Mouse (Mus musculus) retina, postnatal 7 days (tissue): Measurements from ENCODE around the gene Atp9a.

ENCODE experiments used
- DNase-seq: peaks from one replicate; pipeline ENCODE4 v3.0.0-alpha.2; 2012; ENCODE audit warnings: low read depth, low spot score

Atp9a gene

GRCm38 (mm10) chr2:168682721-168683120 is 59.5 kb downstream of the Atp9a start:
- no peak for DNase-seq

GRCm38 (mm10) chr2:168681531-168681930 is 60.7 kb downstream of the Atp9a start:
- DNase-seq: no peak

DNA sequence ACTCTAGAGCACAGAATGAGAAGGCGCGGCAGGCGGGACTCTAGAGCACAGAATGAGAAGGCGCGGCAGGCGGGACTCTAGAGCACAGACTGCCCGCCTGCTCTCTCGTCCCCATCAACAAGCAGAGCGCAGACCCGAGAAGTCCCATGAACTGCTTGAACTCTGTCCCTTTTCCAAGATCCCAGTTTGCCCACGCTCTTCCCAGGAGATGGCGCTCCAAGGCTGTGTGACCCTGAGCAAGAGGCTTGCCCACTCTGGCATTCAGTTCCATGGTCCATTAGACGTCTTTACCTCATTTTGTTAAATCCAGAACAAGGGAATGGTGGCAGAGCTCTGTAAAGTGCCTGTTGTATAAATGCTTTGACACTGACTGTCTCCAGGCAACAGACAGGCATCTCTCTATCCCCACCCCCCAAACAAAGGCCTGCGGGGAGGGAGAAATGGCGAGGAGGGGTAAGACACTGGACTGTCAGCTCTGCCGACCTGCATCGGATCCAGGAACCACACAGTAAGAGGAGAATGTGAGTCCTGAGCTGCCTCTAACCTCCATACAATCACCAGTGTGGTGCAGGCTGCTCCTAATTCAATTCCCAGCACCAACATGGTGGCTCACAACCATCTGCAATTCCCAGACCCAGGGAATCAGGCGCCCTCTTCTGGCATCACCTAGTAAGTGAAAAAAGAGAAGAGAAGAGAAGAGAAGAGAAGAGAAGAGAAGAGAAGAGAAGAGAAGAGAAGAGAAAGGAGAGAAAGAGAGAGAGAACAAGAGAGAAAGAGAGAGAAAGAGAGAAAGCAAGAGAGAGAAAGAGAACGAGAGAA is 62.6 kb downstream of the Atp9a start:
- no peak for DNase-seq

- no peak for DNase-seq
These were observed 63.4 kb downstream of the Atp9a start for GRCm38 (mm10) chr2:168678662-168679294.

DNA sequence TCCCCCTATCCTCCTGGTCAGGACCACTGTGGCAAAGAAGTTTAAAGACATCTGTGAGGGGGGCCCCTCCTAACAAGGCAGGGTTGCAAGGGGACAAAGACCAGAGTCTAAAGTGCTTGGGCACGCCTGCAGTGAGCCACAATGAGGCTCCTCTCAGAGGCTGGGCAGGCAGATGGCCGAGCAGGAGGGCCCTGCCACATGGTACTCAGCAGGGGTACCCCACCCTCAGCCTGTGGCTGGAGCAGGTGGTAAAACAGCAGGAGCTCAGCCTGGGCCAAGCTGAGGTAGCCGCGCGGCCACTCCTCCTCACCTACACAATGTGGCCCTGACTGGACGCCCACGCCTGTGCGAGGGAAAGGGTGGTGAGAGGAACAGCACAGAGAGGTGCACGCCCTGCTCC is 64.6 kb downstream of the Atp9a start:
- DNase-seq: no peak

- no peak for DNase-seq
These were observed 70.5 kb downstream of the Atp9a start for GRCm38 (mm10) chr2:168671724-168672123.

GRCm38 (mm10) chr2:168670241-168670640 is 72.0 kb downstream of the Atp9a start:
- DNase-seq: no peak

- DNase-seq: no peak
These were observed 72.4 kb downstream of the Atp9a start for GRCm38 (mm10) chr2:168669762-168670161.

DNA sequence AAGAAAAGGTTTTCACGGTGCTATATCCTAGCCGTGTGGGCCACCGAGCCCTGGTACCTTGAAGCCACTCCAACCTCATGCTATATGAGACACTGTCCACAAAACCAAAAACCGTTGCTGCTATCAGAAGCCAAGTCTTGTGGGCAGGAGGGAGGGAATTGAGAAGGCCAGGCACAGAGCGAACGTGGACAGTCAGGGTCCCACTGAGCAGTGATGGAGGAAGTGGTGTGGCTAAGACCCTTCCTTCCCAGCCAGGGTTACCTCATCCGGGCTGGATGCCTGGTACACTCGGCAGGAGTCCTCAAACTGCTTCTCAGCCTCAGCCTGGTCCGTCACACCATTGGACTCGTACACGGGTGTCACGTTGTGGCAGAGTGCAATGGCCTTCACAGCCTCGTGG is 74.5 kb downstream of the Atp9a start:
- DNase-seq: no peak

GRCm38 (mm10) chr2:168665680-168666079 is 76.5 kb downstream of the Atp9a start:
- DNase-seq: no peak

DNA sequence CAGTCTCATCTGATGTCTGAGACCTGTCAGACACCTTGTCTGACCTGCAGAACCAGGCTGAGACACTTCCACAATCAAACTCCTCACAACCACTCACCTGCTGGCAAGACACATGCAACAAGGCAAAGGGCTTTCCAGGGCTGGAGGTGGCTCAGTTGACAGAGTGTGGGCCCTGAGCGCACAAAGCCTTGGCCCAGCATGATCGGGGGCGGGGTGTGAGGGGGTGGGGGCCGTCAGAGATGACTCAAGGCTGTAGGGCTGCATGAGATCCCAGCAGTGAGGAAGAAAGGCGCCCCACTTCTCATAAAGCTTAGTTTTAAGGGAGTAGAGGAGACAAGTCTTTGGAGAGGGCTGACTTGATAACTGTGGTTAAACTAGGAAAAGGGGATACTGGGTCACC is 78.5 kb downstream of the Atp9a start:
- DNase-seq: no peak

DNA sequence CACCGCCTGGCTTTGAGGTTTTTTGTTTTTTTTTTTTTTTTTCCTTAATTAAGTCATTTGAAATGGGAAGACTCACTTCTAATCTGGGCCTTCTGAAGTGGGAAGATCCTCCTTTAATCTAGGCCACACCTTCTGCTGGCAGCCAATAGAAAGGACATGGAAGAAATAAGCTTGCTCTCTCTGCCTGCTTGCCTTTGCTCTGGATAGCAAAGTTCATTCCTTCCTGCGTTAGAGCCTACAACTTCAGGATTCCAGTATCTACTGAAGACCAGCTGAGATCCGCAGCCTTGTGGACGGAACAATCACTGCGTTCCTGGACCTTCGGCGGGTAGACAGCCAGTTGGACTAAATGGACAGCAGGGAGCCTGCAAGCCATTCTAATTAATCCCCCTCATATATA is 79.0 kb downstream of the Atp9a start:
- DNase-seq: no peak

DNA sequence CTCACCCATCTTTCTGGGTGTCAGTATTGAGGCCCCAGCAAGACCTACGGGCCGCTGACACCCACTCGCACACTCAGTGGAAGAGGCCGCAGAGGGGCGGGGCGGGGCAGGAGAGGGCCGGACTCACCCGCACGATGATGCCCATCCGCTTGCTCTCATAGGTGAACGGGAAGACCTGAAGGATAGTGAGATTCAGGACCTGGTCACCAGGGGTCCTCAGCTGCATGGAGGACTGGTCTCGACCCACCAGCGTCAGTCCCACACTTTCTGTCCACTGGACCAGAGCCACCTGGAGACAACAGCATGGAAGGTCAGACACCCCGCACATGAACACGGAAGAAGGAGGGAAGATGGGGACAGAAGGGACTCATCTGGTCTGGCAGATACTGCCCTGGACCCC is 80.4 kb downstream of the Atp9a start:
- DNase-seq: no peak

GRCm38 (mm10) chr2:168660344-168660743 is 81.9 kb downstream of the Atp9a start:
- DNase-seq: no peak

DNA sequence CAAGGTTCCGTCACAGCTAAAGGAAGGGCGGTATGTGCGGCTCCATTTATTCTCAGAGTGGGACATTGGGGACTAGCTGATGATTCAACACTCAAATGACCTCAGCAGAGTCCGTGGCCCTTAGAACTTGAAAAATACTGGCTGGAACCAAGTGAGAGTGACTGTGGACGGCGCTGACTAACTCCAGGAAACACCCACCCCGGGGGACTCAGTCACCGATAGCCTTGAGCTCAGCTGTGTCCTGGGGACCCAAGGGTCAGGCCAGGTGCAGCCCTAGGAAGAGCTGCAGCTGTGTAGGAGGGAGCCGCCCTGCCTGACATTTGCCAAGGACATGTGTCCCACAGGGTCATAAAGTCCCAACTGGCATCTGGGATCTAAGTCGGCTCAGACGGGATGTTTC is 83.7 kb downstream of the Atp9a start:
- DNase-seq: no peak

DNA sequence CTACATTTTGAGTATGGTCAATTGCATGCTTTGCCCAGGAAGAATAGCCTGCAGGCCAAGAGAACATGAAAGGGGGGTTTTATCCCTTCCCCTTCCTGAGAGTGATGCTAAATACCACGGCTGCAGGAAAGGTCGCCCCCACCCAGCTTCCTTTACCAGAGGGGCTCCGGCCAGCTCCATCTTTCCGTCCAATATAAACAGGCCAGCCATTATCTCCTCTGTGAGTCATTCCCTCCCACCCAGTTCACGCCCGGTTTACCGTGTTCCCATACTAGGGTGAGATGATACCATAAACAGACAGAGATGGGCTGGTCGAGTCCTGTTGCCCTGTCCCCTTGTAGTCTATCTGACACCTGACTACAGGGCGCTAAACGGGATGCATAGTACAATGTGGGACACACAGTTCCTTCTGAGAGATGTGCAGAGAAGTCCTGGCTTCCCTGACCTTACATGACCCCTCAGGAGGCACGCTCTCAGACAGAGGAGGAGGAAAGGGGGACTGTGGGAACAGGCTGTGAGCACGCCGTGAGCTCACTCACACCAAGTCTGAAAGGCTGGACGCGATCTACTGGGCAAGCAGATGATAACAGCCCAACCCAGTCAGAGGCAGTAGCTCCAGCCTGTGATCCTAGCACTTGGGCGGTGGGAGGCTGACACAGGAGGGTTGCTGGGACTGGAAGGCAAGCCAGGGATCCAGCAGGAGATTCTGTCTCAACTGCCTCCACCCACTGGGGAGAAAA is 85.5 kb downstream of the Atp9a start:
- DNase-seq: no peak

- no peak for DNase-seq
These were observed 87.1 kb downstream of the Atp9a start for GRCm38 (mm10) chr2:168654983-168655669.

- DNase-seq: no peak
These were observed 87.7 kb downstream of the Atp9a start for GRCm38 (mm10) chr2:168654482-168654881.

DNA sequence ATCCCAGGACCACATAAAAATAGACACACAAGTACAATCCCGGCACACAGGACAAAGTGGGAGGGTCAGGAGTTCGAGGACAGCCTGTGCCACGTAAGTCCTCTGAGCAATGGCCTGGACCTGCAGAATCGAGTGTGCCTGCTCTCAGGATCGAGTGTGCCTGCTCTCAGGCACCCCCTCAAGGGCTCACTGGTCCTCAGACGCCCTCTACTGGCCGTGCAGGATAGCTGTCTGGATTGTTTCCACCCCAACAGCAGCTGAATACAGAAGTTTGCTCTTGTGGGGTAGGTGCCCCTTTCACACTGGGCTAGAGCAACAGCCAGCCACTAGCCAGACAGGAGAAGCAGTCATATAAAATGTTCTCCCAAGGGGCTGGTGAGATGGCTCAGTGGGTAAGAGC is 90.5 kb downstream of the Atp9a start:
- DNase-seq: no peak

GRCm38 (mm10) chr2:168648171-168648570 is 94.0 kb downstream of the Atp9a start:
- DNase-seq: no peak

DNA sequence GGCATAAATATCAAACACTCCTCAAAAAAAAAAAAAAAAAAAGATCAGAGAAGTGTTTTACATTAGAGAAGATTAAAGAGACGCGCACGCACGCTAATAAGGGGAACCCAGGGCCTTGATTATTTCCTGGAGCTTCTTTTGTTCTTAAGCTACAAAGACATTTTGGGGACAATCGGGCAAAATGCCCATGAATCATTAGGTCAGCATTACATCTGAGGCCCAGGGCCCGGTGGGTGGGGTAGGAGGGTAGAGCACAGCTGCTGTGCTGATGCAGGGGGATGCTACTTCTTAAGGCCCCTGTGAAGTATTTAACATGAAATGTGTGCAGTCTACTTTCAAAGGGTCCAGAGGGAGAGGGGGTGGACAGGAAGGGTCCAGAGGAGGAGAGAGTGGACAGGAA is 97.4 kb downstream of the Atp9a start:
- no peak for DNase-seq
